Mouse (Mus musculus): Measurements from ENCODE around the gene Bod1.

DNA sequence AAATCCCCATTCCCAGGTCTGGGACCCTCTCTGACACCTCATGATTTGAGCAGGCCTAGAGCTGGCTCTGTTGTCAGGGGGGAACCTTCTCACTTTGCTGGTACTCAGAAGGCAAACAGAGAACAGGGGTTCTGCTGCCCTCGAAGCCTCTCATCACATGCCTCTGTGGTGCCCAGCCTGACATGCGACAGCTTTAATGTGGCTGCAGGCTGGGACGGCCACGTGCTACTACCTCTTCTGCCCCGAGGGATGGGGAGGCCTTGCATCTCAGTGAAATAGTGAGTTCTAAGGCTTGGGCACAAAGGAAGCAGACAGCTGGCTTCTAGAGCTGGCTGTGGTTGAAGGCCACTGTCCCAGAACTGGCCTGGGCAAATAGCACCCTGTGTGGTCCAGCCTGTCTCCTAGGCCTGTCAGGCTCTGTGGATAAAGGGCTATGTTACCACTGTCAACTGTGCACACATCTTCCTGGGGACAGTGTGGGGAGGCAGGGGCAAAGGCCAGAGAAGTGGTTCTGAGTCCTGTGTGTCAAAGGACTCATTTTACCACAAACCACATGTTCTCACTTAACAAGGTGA lies 8.7 kb downstream of the Bod1 start:
- TF ChIP-seq POLR2A (IDR thresholded peaks at IDR 0.05; ENCODE audit: insufficient read depth, low read depth, low read length) (no peak), EP300 (IDR thresholded peaks at IDR 0.05; ENCODE audit: insufficient read depth, low read depth, low read length) (no peak)
